Mouse (Mus musculus) cerebellum, adult 8-10 months (tissue): ENCODE results near the gene Ube4a.

ENCODE experiments used
- DNase-seq: peaks from one replicate; pipeline ENCODE4 v3.0.0; 2022

Ube4a gene

GRCm38 (mm10) chr9:44897024-44897423, 68.4 kb downstream of the Ube4a start:
- DNase-seq = no peak

- DNase-seq = no peak
These were observed 72.7 kb downstream of the Ube4a start for GRCm38 (mm10) chr9:44892664-44893063.

DNA sequence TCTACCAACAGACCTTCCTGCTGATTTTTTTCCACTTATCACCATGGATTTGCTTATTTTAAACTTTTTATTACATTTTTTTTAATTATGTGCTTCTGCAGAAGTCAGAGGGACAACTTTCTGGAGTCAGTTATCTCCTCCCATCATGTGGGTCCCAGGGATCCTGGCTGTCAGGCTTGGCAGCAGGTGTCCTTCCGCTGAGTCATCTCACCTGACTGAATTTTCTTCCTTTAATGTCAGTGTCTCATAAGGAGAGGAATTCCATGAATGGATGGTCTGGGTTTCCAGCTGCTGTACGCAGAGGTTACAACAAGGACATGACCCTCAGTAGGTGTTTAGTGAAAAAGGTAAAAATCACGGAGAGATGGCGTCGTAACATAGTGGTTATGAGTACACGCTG, 74.2 kb downstream of the Ube4a start:
- no peak for DNase-seq

DNA sequence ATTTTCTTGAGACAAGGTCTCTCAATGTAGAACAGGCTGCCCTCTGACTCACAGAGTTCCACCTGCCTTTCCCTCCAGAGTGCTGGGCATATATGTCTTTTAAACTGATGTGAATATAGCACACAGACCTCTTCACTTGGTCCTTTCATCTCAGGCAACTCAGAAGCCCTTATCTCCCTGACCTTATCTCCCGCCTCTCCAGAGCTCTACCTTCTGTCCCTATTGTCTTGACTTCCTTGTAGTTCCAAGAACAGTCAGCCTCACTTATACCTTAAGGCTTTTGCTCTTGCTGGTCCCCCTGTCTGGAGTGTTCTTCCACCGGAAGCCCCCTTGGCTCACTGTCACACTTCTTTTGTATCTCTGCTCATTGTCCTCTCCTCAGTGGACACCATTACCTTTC, 75.3 kb downstream of the Ube4a start:
- no peak for DNase-seq

- DNase-seq = no peak
These were observed 77.2 kb downstream of the Ube4a start for GRCm38 (mm10) chr9:44888114-44888624.

- peak; percentile 54 for DNase-seq
These were observed 82.3 kb downstream of the Ube4a start for GRCm38 (mm10) chr9:44882981-44883569.

- peak; percentile 64 for DNase-seq
These were observed 82.9 kb downstream of the Ube4a start for GRCm38 (mm10) chr9:44882436-44882980.

- DNase-seq = peak; percentile 74
These were observed 83.4 kb downstream of the Ube4a start for GRCm38 (mm10) chr9:44881941-44882435.

- DNase-seq = peak; percentile 99
These were observed 84.1 kb downstream of the Ube4a start, which contains the start of gene Kmt2a for GRCm38 (mm10) chr9:44881221-44881871. Kmt2a (minus strand) TSS chr9:44881296.

- DNase-seq = peak; percentile 61
These were observed 84.9 kb downstream of the Ube4a start for GRCm38 (mm10) chr9:44880309-44881081.

- peak; percentile 37 for DNase-seq
These were observed 85.6 kb downstream of the Ube4a start for GRCm38 (mm10) chr9:44879694-44880271.

- DNase-seq = no peak
These were observed 86.5 kb downstream of the Ube4a start for GRCm38 (mm10) chr9:44878776-44879500.

DNA sequence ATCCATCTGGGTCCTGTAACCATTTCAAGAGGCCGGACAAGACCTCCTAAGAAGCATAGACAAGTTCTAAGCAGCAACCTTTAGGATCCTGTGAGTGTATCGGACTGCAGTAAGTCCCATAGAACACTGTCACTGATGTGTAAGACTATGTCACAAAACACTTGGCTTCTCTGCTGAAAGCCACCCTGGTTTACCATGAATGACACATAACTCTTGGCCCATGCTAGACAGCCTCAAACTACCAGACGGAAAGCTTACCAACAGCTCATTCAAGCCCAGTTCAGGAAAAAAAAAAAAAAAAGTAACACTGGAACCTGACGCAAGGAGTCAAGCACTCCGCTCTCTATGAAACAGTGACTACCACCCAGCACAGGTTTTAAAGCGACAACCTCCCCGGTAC, 87.7 kb downstream of the Ube4a start:
- no peak for DNase-seq

DNA sequence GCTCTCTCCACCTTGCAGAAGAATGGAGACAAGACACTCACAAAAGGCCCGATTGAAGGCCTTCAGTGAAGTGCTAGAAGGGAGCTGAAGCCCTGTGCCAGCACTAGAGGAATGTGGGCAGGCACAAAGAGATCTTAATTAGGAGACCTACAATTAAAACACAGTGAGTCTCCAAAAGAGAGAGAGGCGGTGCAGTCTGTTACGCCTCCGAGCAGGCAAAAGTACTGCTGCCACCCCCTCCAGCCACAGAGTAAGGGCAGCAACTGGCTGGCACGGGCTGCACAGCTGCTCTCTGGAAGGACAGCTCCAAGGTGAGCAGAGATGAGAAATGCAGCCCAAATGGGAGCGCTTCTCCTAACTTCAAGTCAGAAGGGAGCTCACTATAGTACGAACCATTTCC, 89.9 kb downstream of the Ube4a start:
- DNase-seq = no peak

- no peak for DNase-seq
These were observed 91.2 kb downstream of the Ube4a start for GRCm38 (mm10) chr9:44874198-44874597.

GRCm38 (mm10) chr9:44873665-44874064, 91.7 kb downstream of the Ube4a start:
- DNase-seq = no peak
